Mouse (Mus musculus): Measurements from ENCODE around the gene Myo3b.
"Not testable (repeated sequence)": the region's sequence is repeated elsewhere in the genome, so short reads cannot be mapped to it uniquely, and the experiment has no call there.

Gene Myo3b

DNA sequence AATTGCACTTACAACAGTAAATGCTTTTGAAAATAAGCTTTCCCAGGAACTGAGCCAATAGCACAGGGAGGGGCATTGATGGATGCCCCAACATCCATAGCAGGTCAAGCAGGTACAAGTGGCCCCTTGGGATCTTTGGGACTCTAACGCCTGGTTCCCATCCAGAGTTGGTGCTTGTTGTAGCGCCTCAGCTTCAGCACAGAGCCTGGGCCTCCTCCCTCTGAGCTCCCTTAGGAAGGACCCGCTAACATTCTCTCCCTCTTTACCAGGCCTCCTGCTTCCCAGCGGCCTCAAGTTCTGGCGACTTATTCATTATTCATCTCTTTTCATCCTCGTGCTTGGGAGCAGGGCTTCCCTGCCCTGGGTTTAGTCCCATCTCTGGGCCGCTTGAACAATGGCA lies at the start of gene Myo3b:
Gene Myo3b (plus strand): TSS at position 375 of the 400 bp plus-strand sequence.
- no peak for DNase-seq (ENCODE audit: low read depth, low spot score)

DNA sequence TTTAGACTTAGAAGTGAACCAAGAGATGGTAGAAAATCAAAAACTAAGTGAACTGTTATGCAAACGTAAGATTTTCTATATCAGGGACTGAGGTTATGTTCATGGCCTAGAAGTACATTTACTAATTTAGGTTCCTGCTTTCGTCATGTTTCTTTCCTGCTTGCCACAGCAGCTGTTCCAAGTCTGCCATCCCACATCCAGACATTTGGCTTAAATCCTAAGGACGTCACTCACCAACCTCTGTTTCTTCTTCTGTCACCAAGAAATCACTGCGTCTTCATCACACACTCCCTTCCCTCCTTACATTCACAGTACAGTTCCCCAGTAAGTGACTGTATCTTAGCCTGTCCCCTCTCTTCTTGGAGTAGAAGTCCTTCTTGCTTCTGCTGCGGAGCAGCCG lies 49.7 kb upstream of the Myo3b start:
- peak; percentile 52 for DNase-seq (ENCODE audit: low read depth, low spot score)

DNA sequence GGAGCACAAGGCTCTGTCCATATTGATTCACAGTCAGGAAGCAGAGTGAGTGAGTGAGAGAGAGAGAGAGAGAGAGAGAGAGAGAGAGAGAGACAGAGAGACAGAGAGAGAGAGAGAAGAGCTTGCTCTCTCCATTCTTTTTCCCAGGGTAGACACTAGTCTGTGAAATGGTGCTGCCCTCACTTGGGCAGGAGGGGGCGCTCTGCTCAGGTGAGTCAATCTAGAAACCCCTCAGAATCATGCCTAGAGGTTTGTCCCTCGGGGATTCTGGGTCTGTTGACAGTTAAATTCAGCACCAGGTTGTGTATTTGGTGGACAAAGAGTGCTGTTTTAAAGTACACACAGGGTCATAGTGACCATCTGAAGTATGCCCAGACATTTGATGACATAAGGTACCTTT lies 48.3 kb upstream of the Myo3b start:
- no peak for DNase-seq (ENCODE audit: low read depth, low spot score)

DNA sequence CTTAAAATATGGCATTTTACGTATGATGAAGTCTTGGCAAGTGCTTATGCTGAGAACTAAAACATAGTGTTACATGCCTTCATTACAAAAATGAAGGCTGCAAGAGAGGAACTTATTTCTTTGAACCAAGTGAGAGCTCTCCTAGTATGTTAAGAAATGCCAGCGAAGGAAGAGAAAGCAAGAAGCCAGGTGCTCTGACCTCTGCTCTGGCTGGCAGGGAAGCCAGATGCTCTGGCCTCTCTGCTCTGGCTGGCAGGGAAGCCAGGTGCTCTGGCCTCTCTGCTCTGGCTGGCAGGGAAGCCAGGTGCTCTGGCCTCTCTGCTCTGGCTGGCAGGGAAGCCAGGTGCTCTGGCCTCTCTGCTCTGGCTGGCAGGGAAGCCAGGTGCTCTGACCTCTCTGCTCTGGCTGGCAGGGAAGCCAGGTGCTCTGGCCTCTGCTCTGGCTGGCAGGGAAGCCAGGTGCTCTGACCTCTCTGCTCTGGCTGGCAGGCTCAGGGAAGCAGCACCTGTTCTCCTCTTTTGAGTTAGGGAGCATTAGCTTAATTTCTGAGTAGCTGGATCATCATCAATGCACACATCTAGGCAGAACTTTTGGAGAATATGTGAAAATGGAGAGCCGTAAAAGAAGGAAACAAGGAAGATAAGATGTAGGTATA lies 44.7 kb upstream of the Myo3b start:
- DNase-seq (ENCODE audit: low read depth, low spot score): not testable (repeated sequence)

DNA sequence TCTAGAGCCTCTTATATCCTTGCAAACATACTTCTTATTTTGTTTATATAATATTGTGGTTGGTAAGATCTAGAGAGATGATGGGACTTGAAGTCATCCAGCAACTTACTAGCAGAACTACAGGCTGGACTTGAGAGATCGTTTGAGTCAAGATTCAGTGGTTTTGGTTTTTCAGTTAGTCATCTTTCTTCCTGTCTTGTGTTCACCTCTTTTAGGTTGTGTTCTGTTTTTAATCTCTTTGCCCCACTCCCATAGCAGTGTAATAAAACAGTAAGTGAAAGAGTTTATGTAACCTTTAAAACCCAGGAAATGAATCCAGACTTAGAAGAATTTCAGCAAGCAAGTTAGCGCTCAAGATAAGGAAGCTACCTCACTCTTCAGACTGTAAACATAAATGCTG lies 44.1 kb upstream of the Myo3b start:
- DNase-seq (ENCODE audit: low read depth, low spot score): no peak

DNA sequence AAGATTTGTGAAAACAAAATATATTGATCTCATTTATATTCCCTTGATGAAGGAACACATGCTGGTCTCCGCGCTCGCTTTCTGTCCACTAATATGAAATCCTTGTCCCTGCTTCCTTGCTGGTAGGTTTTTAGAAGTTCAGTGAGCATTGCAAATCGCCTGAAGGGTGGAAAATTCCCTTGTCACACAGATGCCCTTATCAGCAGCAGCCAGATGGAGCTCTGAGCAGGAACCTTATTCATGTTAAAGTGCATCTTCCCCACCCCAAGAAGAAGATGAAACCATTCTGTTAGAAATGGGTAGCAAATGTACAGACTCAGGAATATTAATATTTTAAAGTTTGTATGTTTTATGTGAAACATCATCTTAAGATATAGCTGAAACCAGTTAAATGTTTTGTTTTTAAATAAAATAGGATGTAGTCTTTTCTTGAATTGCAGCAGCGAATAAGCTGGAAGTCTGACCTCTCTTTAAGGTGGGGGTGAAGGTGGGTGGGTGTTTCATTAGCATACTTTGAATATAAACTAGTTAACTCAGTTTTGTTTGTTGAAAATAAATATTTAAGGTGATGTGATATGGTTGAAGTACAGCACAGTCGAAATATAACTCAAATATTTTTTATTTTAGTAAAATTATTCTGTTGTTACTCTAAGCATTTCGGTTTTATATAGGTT lies 39.7 kb upstream of the Myo3b start:
- DNase-seq (ENCODE audit: low read depth, low spot score): peak; percentile 72

DNA sequence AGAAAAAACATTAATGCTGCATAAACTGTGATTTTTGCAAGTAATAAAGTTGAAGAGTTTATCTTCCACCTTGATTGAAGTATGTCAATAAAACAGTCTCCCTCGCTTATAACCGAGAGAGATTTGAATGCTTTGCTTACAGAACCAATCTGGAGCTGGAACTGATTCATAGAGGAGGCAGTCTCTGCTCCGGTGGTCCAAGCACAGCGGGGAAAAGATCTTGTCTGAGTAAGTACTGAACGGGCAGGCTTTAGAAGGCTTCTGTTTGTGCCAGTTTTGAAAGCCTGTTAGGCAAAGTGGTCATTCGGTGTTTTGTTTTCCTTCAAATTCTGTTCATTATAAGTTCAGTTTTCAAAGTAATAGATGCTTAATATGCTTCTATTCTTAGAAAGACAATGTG lies 38.6 kb upstream of the Myo3b start:
- no peak for DNase-seq (ENCODE audit: low read depth, low spot score)

DNA sequence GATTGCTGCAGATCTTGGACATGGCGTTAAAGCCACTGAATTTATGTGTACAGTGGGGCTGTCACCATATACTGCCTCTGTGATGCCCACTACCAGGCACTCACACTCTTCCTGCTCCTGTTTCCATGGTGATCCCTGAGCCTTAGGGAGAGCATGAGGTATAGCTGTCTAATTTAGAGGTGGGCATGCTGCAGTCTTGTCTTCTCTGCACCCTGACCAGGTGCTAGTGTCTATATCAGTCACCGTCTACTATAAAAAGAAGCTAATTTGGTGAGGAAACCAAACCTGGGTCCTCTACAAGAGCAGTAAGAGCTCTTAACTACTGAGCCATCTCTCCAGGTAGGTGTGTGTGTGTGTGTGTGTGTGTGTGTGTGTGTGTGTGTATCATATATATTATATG lies 32.4 kb upstream of the Myo3b start:
- no peak for DNase-seq (ENCODE audit: low read depth, low spot score)

DNA sequence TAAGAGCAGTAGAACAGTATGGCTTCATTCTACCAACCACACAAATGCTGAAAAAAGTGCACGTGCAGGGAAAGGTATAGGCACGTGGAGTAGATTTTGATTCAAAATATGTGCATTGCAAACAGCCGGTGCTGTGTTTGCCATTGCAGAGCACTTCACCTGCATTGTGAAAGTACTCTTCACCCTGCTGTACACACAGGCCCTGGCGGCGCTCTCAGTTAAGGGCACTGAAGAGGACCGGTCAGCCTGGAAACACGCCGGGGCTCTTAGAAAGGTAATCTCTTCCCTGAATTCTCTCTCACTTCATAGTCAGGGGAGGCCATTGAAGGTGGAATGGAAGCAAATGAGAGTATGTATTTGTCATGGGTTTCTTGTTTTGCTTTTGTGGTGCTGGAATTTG lies 26.0 kb upstream of the Myo3b start:
- DNase-seq (ENCODE audit: low read depth, low spot score): no peak

DNA sequence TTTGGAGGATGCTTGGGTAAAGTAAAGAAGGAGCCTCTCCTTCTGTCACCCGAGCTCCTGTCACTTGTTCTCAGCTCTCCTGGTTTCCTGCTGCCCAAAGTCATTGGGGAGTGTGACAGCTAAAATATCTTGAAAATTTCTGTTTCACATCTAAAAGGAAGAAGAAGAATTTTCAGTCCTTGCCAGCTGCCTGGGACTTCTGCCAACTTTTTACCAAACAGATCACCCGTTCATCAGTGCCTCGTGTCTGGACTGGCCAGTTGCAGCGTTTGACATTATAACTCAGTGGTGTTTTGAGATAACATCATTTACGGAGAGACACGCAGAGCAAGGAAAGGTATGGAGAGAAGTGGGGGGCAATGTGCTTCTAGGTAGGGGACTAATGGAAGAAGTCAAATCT lies 20.7 kb upstream of the Myo3b start:
- DNase-seq (ENCODE audit: low read depth, low spot score): peak; percentile 68

DNA sequence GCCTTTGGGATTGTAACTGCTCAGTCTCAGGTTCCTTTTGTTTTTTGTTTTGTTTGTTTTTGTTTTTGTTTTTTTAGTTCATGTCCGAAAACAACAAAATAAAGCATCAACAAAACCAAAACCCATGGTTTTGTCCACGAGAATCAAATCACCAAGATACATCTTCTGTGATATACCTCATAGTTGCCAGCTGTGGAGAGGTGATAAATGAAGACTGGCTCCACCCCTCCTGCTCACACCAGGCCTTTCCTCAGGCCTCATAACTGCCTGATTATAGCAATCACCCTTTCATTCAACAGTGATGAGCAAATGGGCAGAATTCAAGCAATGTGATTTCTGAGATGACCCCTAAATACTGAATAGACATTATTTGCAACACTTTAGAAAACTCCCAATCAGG lies 14.5 kb upstream of the Myo3b start:
- DNase-seq (ENCODE audit: low read depth, low spot score): no peak

DNA sequence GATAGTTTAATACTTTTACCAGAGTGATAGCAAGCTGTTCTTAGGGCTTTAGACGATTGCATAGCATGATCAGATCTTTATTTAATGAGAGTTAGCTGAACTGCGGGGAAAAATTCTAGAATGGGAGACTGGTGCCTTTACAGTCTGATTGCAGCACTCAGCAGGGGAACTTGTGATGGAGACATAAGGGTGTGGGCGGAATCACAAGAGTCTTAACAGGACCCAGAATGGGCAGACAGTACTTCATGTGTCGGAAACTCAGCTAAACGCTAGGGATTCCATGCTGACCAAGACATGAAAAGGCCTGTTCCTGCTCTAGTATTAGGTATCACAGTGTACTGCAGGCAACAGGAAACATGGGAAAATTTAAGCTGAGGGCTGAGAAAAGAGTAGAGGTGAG lies 13.2 kb upstream of the Myo3b start:
- DNase-seq (ENCODE audit: low read depth, low spot score): peak; percentile 81

DNA sequence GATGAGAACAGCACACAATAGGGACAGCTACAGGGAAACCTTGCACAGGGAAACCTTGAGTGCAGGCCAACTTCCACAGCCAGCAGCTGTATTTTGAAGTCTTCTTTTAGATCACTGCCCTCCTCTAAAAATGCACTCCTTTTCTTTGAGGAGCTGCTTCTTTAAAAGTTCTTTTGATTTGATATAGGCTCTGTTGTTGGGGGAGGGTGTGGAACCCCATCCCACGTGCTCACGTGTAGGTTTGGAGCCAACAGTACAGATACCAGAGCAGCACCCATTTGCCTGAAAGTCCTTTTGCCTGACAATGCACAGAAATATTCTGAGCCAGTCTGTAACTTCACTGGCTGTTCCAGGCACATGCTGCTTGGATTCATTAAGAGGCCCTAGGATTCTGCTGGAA lies 7.5 kb upstream of the Myo3b start:
- DNase-seq (ENCODE audit: low read depth, low spot score): no peak

DNA sequence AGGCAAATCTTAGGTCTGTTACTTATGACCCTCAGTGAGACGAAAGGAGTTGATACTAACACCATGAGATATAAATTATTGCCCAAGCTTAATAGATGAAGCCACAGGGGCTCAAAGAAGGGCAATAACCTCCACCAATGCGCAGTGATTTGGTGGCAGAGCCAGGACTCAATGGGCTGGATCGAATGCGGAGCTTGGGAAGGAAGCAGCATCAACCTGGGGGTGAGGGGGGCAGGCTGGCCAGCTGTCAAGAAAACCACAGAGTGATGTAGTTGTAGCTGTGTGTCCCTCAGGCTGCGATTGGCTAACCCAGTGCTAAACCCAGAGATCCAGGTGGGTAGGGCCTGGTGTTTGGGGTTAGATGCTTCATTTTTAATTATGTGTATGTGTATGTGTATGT lies 4.0 kb upstream of the Myo3b start:
- DNase-seq (ENCODE audit: low read depth, low spot score): no peak

DNA sequence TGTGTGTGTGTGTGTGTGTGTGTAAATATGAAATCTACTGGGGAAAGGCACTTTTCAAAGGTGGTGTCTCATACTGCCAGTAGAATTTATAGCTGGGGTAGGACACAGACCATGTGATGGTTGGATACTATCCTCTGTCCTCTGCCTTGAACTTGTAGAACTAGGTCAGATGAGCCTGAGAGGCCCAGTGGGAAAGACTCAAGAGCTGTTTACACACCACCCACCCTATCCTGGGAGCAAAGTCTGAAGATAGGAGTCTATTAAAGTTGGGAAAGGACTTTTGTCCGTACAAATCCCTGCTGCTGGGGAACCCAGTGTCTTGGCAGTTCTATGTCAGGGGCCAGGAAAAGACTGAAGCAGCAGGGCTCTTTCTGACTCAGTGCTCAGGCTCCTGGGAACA lies 3.6 kb upstream of the Myo3b start:
- DNase-seq (ENCODE audit: low read depth, low spot score): no peak

DNA sequence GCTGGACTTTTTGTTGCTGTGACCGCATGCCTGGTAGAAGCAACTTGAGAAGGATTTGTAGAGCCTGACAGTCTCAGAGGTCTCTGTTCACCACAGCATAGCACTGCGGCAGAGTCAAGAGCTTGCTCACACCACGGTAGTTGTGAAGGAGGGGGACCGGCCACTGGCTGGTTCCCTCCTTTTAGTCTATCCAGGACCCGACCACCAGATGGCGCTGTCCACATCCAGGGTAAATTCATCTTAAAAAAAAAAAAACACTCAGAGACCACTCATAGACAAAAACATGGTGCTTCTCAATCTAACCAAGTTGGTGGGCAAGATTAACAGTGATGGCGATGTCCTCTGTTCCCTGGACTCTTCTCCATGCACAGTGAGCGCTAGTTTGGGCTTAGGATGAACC lies 1.7 kb upstream of the Myo3b start:
- peak; percentile 49 for DNase-seq (ENCODE audit: low read depth, low spot score)

DNA sequence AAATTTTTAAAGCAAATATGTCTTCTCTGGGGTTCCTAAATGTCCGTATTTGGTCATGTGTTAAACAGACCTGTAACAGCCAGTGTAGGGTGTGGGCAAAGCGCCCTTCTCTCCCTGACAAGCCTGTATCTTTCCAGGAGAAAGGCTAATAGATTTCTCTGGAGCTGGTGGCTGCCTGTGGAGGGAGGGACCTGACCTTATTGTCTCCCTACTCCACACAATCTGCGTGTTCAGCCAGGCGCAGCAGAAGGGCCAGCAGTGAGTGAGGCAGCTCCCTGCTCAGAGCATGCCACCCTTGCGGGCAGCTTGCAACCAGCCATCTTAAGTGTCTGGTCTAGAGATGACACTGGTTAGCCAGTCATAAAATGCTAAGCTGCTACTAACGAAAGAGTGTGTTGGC lies 5.5 kb downstream of the Myo3b start:
- DNase-seq (ENCODE audit: low read depth, low spot score): no peak

DNA sequence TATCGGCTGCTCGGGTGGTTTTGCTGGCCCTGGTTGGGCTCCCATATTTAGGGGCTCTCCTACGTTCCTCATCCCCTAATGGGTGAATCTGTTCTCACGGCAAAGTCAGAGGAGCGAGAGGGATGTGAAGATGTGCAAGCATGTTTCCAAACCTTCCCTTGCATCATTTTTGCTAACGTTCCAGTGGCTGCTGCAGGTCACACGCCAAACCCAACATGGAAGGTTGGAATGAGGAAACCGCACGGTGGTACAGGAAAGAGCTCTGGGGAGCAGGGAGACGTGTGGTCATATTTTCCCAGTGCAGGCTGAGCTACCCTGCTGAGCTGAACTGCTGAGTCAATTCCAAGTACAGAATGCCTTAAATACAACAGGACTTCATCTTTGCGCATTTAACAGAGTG lies 8.9 kb downstream of the Myo3b start:
- no peak for DNase-seq (ENCODE audit: low read depth, low spot score)

DNA sequence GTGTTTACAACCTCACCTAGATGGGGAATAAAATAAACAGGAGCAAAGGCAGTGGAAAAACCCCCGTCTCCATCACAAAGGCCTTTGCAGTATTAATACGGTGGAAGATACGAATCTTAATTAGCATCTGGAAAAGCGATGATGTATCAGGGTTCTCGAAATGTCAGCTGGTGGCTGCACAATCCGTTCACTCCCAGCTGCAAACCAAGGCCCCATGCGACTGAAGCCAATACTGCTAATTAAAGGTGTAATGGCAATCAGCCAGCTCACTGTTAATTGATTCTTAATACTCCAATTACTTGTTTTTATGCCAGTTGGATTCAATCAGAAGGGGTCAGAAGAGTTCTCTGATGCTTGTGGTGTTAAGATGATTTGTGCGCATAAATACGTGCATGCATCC lies 14.9 kb downstream of the Myo3b start:
- DNase-seq (ENCODE audit: low read depth, low spot score): no peak

DNA sequence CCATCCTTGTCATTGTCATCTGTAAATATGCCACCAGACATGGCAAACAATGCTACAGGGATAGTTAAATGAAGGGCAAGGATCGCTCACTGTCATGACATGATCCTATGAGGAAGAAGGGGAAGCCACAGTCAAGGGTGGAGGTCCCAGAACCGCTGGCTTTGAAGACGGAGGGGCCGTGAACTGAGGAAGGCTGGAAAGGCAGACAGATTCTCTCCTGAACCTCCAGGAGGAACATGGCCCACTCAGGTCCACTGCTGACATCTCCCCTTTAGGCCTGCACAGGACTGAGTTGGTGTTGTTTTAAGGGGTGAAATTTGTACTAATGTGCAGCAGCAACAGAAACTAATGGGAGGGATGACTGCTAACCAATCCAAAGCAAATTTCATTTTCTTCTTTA lies 19.3 kb downstream of the Myo3b start:
- DNase-seq (ENCODE audit: low read depth, low spot score): no peak

DNA sequence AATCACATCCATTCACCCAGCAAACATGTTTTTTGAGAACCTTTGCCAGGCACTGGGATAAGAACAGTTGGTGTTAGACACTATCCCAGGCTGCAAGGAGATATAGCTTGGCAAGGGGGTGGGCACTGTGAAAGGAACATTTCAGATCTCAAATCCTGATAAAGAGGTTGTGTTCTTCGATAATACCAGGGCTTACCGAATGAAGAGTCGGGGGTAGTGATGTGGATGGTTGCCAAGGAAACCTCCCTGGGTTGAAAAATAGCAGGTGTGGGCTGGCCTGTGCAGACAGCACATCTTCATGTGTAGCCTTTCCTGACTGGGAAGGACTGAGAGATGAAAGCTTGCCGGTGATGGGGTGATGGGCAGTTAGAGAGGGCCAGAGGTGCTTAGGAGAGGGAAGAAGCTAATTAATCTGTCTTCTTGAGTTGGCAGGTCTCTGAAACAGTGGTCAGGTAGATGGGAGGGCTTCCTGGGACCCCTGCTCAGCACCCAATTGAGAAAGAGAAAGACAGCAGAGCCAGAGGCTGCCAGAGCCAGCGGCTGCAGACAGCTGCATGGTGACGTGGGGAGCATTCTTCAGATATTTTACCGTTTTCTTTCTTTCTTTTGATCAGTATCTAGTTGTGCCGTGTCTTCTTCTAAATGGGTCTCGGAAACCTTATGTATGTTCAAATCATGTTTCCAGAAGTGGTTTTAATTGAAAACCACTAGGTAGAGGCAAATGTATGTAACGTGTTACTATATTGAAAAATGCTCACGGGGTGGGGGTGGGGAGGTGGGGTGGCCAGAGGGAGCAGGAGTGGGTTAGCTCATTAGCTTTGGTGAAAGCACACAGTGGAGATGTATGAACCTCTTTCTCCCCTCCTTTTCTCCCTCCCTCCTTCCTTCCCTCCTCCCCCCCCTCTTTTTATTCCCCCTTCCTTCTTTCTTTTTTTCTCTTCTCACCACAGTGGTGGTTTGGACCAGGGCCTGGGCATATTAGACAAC lies 21.7 kb downstream of the Myo3b start:
- DNase-seq (ENCODE audit: low read depth, low spot score): peak; percentile 76

DNA sequence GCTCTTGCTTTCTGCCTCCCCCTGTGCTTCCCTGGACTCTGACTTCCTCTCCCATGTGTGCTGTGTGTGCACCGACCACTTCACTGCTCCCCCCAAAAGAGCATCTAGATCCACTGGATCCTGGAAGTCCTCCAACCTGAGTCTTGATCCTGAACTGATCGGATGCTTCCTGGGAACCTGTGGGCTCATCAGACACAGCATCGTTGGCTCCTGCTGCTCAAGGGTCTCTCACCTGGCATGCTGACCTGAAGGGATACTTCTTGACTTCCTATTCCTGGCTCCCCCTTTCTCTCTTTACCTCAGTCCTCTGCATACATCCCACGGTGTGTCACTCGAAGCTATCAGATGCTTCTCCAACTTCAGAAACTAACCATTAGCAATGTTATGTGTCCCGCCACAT lies 26.2 kb downstream of the Myo3b start:
- no peak for DNase-seq (ENCODE audit: low read depth, low spot score)
